Comparison of ENCODE assay signal across 9 mouse cellular contexts in genomic region chr10:41812566-41812965, GRCm38 (mm10). TPM values are rescaled to one million over a fixed set of nuclear protein-coding genes. Genes with fewer than 3 reads are reported as not detected.
A peak's percentile ranks its signal among the peaks of the same experiment; 100 is the strongest.
DNase-seq lines count a peak whose midpoint lies in the region; ATAC-seq lines count a peak whose summit lies in the region.
"Had no signal": no experiment of that assay in that cellular context is flagged by ENCODE, and none has a peak within 500 bp of the region (broad histone marks: within the 10 kb centered on the region; RNA-seq: fewer than 3 reads in every experiment).

No protein-coding gene starts in this region.

- no peak for DNase-seq in lung, postnatal 25 days (ENCODE audit: low spot score)
- no peak for DNase-seq in spleen, adult 12 weeks (ENCODE audit: low spot score)
- DNase-seq in MN1 (ENCODE audit: low spot score) = no peak
- no peak for DNase-seq in spleen, postnatal 4 days (ENCODE audit: low spot score in 2 of 2)
- DNase-seq: left cerebral cortex, postnatal 4 days had no signal

- WGBS in lung, embryonic 15.5 days = 54% methylated on average over 6 of the region's 6 CpGs
- 75% methylated on average over 6 of the region's 6 CpGs for WGBS in forebrain, embryonic 13.5 days
- 82% methylated on average over 6 of the region's 6 CpGs for WGBS in limb, embryonic 12.5 days
- WGBS in neural tube, embryonic 15.5 days = 77% methylated on average over 6 of the region's 6 CpGs

- H3K4me3 ChIP-seq in lung, embryonic 15.5 days = peak overlapping the region; percentile 19; the same call in 1 of the 2 replicates
- peak overlapping the region; percentile 80 for H3K4me3 ChIP-seq in forebrain, embryonic 13.5 days
- H3K4me3 ChIP-seq in limb, embryonic 12.5 days (replicated peaks) = 0 out of 2 replicates have a peak overlapping the region, but pooled peaks have one; percentile 12
- H3K4me3 ChIP-seq in neural tube, embryonic 15.5 days (replicated peaks) = peak overlapping the region; percentile 26

- peaks cover 23% of the 10 kb centered on the region for H3K4me1 ChIP-seq in lung, embryonic 15.5 days
- peaks cover 36% of the 10 kb centered on the region for H3K4me1 ChIP-seq in forebrain, embryonic 13.5 days
- peaks cover 25% of the 10 kb centered on the region for H3K4me1 ChIP-seq in limb, embryonic 12.5 days (replicated peaks)
- peaks cover 37% of the 10 kb centered on the region for H3K4me1 ChIP-seq in neural tube, embryonic 15.5 days

- ATAC-seq in lung, embryonic 15.5 days (ENCODE audit: borderline replicate concordance, extremely low read depth, low FRiP score, low TSS enrichment) = no peak
- no peak for ATAC-seq in forebrain, embryonic 13.5 days
- no peak for ATAC-seq in limb, embryonic 12.5 days (ENCODE audit: insufficient number of reproducible peaks, insufficient read depth, low FRiP score, low TSS enrichment, low read depth)
- no peak for ATAC-seq in neural tube, embryonic 15.5 days (ENCODE audit: low FRiP score)

- no peaks in the 10 kb centered on the region for H3K27me3 ChIP-seq in lung, embryonic 15.5 days
- no peaks in the 10 kb centered on the region for H3K27me3 ChIP-seq in forebrain, embryonic 13.5 days
- no peaks in the 10 kb centered on the region for H3K27me3 ChIP-seq in limb, embryonic 12.5 days
- H3K27me3 ChIP-seq in neural tube, embryonic 15.5 days (replicated peaks) = no peaks in the 10 kb centered on the region

- peak overlapping the region; percentile 72 for H3K4me2 ChIP-seq in lung, embryonic 15.5 days
- peak overlapping the region; percentile 65 for H3K4me2 ChIP-seq in forebrain, embryonic 13.5 days
- peak overlapping the region; percentile 79 for H3K4me2 ChIP-seq in limb, embryonic 12.5 days
- peak overlapping the region; percentile 85 for H3K4me2 ChIP-seq in neural tube, embryonic 15.5 days

- no peak overlapping the region for H3K9ac ChIP-seq in lung, embryonic 15.5 days
- H3K9ac ChIP-seq in forebrain, embryonic 13.5 days = peak overlapping the region; percentile 31; the same call in 1 of the 2 replicates
- no peak overlapping the region for H3K9ac ChIP-seq in limb, embryonic 12.5 days (replicated peaks)
- no peak overlapping the region for H3K9ac ChIP-seq in neural tube, embryonic 15.5 days (replicated peaks)

- no peak overlapping the region for H3K27ac ChIP-seq in lung, embryonic 15.5 days
- H3K27ac ChIP-seq in forebrain, embryonic 13.5 days = no peak overlapping the region
- H3K27ac ChIP-seq in limb, embryonic 12.5 days = no peak overlapping the region
- H3K27ac ChIP-seq in neural tube, embryonic 15.5 days (replicated peaks) = no peak overlapping the region

- H3K9me3 ChIP-seq in lung, embryonic 15.5 days = no peaks in the 10 kb centered on the region
- no peaks in the 10 kb centered on the region for H3K9me3 ChIP-seq in forebrain, embryonic 13.5 days (replicated peaks)
- 0 out of 2 replicates have a peak, but pooled peaks cover 9% of the 10 kb centered on the region for H3K9me3 ChIP-seq in limb, embryonic 12.5 days
- H3K9me3 ChIP-seq in neural tube, embryonic 15.5 days (replicated peaks) = no peaks in the 10 kb centered on the region

- H3K36me3 ChIP-seq in lung, embryonic 15.5 days = no peaks in the 10 kb centered on the region
- H3K36me3 ChIP-seq in forebrain, embryonic 13.5 days (ENCODE audit: poor library complexity, severe bottlenecking) = no peaks in the 10 kb centered on the region
- H3K36me3 ChIP-seq in limb, embryonic 12.5 days = no peaks in the 10 kb centered on the region
- H3K36me3 ChIP-seq in neural tube, embryonic 15.5 days = no peaks in the 10 kb centered on the region

RNA-seq across cellular contexts. Expression of gene Sesn1, which starts 2.8 kb away (rescaled TPM):
- polyA plus RNA-seq in lung, embryonic 15.5 days (2015; fragmentation: Nextera tagmentation; extraction: Ambion mirVana) = 30.9 and 33.2 TPM in 2 replicates
- polyA plus RNA-seq in forebrain, embryonic 13.5 days (2015; fragmentation: Nextera tagmentation; extraction: Ambion mirVana) = 37.9 and 44.2 TPM in 2 replicates
- 38.6 and 41.0 TPM in 2 replicates for polyA plus RNA-seq in limb, embryonic 12.5 days (2016; fragmentation: Nextera tagmentation; extraction: Ambion mirVana)
- polyA plus RNA-seq in neural tube, embryonic 15.5 days (2015; fragmentation: Nextera tagmentation; extraction: Ambion mirVana) = 33.4 and 38.3 TPM in 2 replicates

RNA-seq across cellular contexts. Expression of gene Cep57l1, which starts 2.9 kb away (rescaled TPM):
- 24.1 and 27.9 TPM in 2 replicates for polyA plus RNA-seq in lung, embryonic 15.5 days (2015; fragmentation: Nextera tagmentation; extraction: Ambion mirVana)
- polyA plus RNA-seq in forebrain, embryonic 13.5 days (2015; fragmentation: Nextera tagmentation; extraction: Ambion mirVana) = 21.2 and 23.2 TPM in 2 replicates
- 22.3 and 24.8 TPM in 2 replicates for polyA plus RNA-seq in limb, embryonic 12.5 days (2016; fragmentation: Nextera tagmentation; extraction: Ambion mirVana)
- polyA plus RNA-seq in neural tube, embryonic 15.5 days (2015; fragmentation: Nextera tagmentation; extraction: Ambion mirVana) = 15.7 and 19.4 TPM in 2 replicates

Comparison
In these comparisons a context has a peak if more than half of its experiments do, and no peak if none do; other contexts are left out.
1. H3K4me3 ChIP-seq: peak in every context shown above with its lines; median percentile 80 in forebrain, embryonic 13.5 days; 26 in neural tube, embryonic 15.5 days; 19 in lung, embryonic 15.5 days; 12 in limb, embryonic 12.5 days.